Mouse (Mus musculus): ENCODE results near the gene Ago3. TPM values are rescaled to one million over a fixed set of nuclear protein-coding genes. Genes with fewer than 3 reads are reported as not detected.

Gene Ago3
- polyA plus RNA-seq, 1 experiment: 17.6 TPM

DNA sequence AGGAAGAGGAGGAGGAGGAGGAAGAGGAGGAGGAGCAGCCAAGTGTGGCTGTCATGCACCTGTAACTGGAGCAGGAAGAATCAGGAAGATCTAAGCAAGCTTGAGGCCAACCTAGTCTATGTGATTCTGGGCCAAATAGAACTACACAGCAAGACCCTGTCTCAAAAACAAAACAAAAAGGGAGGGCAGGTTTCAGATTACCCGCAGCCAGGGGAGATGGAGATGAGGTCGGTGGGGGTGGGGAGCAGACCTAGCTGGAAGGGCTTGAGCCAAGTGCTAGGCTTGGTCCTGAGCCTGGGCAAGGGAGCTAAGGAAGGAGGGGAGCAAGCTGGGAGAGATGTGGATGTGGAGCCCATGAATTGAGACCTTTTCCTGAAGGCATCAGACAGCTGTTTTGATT is 122.5 kb downstream of the Ago3 start:
- no peak overlapping the region for H3K4me3 ChIP-seq (replicated peaks; ENCODE audit: extremely low read depth, low read depth, low read length)
- 14% methylated on average over 2 of the region's 2 CpGs for WGBS
- TF ChIP-seq CTCF (IDR thresholded peaks at IDR 0.05; ENCODE audit: insufficient read depth, low read length): no peak
- no peaks in the 10 kb centered on the region for H3K4me1 ChIP-seq (ENCODE audit: control insufficient read depth, insufficient read depth, low read length)
- no peak for DNase-seq

GRCm38 (mm10) chr4:126306058-126306457 is 123.3 kb downstream of the Ago3 start:
- Histone ChIP-seq H3K4me3 (replicated peaks; ENCODE audit: extremely low read depth, low read depth, low read length) (no peak overlapping the region), H3K4me1 (ENCODE audit: control insufficient read depth, insufficient read depth, low read length) (no peaks in the 10 kb centered on the region)
- TF ChIP-seq POLR2A (IDR thresholded peaks at IDR 0.05; ENCODE audit: borderline replicate concordance, extremely low read depth, low read depth, low read length) (no peak), CTCF (IDR thresholded peaks at IDR 0.05; ENCODE audit: insufficient read depth, low read length) (no peak)
- WGBS: 89% methylated on average over 6 of the region's 6 CpGs
- DNase-seq: no peak

- no peak for DNase-seq
- Histone ChIP-seq H3K4me1 (ENCODE audit: control insufficient read depth, insufficient read depth, low read length) (no peaks in the 10 kb centered on the region), H3K4me3 (replicated peaks; ENCODE audit: extremely low read depth, low read depth, low read length) (no peak overlapping the region)
- TF ChIP-seq CTCF (IDR thresholded peaks at IDR 0.05; ENCODE audit: insufficient read depth, low read length) (no peak), POLR2A (IDR thresholded peaks at IDR 0.05; ENCODE audit: borderline replicate concordance, extremely low read depth, low read depth, low read length) (no peak)
- WGBS: 89% methylated on average over 1 of the region's 1 CpGs
Observed at GRCm38 (mm10) chr4:126305428-126305827, 123.9 kb downstream of the Ago3 start.

GRCm38 (mm10) chr4:126303877-126304276 is 125.5 kb downstream of the Ago3 start:
- H3K4me3 ChIP-seq (replicated peaks; ENCODE audit: extremely low read depth, low read depth, low read length): no peak overlapping the region
- H3K4me1 ChIP-seq (ENCODE audit: control insufficient read depth, insufficient read depth, low read length): no peaks in the 10 kb centered on the region
- TF ChIP-seq CTCF (IDR thresholded peaks at IDR 0.05; ENCODE audit: insufficient read depth, low read length) (no peak), POLR2A (IDR thresholded peaks at IDR 0.05; ENCODE audit: borderline replicate concordance, extremely low read depth, low read depth, low read length) (no peak)
- 63% methylated on average over 4 of the region's 4 CpGs for WGBS
- DNase-seq: no peak

DNA sequence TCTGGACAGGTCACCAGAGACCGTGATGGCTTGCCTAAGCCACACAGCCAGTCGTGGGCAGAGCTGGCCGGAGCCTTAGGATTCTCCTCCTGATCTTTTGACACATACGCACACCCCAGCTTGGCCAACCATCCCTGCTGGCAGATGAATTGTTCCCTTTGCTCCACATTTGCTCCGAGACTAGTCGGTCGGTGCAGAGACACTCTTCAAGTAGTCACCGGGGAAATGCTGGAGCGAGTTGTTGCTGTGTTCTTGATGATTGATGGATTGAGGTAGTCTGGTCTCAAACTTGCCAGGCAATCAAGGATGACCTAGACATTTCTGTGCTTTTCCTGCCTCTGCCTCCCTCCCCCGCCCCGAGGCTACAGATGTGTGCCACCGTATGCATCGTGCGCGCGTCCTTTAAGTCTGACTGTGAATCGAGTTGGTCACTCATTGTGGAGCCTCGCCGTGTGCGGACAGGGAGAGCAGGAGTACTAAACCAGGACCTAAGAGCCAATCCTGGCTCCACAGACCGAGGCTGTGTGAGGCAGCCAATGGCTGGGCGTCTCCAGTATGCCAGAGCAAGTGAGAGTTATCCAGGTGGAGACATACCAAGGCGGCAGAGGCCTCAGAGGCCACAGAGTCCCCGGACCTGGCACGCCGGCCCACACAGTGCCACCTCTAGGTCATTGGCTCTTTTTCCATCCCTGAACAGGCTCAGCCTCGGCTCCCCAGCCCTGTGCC is 127.6 kb downstream of the Ago3 start:
- Histone ChIP-seq H3K4me1 (ENCODE audit: control insufficient read depth, insufficient read depth, low read length) (peaks cover 3% of the 10 kb centered on the region; the same call in 1 of the 2 replicates), H3K4me3 (replicated peaks; ENCODE audit: extremely low read depth, low read depth, low read length) (no peak overlapping the region)
- DNase-seq: no peak
- WGBS: 20% methylated on average over 27 of the region's 27 CpGs
- TF ChIP-seq POLR2A (IDR thresholded peaks at IDR 0.05; ENCODE audit: borderline replicate concordance, extremely low read depth, low read depth, low read length) (no peak), CTCF (IDR thresholded peaks at IDR 0.05; ENCODE audit: insufficient read depth, low read length) (no peak)

DNA sequence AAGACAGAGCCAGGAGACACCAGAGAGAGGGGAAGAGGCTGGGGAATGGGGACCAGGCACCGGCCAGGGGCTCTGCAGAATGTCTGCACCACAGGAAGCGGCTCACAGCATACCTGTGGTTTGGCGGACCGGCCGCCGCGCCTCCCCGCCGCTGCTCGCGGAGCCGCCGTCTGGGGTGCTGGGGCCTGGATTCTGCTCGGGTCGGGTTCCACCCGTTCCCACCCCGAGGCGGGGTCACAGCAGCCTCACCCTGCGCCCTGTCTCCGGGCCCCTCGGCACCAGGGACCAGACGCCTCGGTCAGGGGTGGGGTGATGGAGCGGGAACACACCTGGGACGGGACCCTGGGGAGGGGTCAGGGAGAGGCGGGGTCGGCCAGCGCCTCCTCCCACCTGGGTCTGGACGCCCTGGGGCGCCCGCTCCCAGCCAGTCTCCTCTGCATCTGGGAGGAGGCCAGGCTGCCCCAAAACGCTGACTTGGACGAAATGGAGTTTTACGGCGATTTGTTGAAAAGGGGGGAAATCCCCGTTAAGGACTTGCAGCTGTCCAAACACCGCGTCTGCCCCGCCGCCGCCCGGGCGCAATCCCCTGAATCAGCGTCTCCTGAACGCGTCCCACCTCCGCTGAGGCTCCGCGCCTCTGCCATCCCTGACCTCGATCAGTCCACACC is 128.3 kb downstream of the Ago3 start:
- TF ChIP-seq CTCF (IDR thresholded peaks at IDR 0.05; ENCODE audit: insufficient read depth, low read length) (no peak), POLR2A (IDR thresholded peaks at IDR 0.05; ENCODE audit: borderline replicate concordance, extremely low read depth, low read depth, low read length) (no peak)
- H3K4me3 ChIP-seq (replicated peaks; ENCODE audit: extremely low read depth, low read depth, low read length): no peak overlapping the region

GRCm38 (mm10) chr4:126296617-126297101 is 132.7 kb downstream of the Ago3 start:
- Histone ChIP-seq H3K4me3 (replicated peaks; ENCODE audit: extremely low read depth, low read depth, low read length) (peak overlapping the region; percentile 19), H3K4me1 (ENCODE audit: control insufficient read depth, insufficient read depth, low read length) (peaks cover 6% of the 10 kb centered on the region; the same call in 1 of the 2 replicates)
- TF ChIP-seq POLR2A (IDR thresholded peaks at IDR 0.05; ENCODE audit: borderline replicate concordance, extremely low read depth, low read depth, low read length) (no peak), CTCF (IDR thresholded peaks at IDR 0.05; ENCODE audit: insufficient read depth, low read length) (no peak)
- WGBS: 2% methylated on average over 34 of the region's 34 CpGs
- peak; percentile 64 for DNase-seq

More for the DNA sequence above, 128.3 kb downstream of the Ago3 start:
- H3K4me1 ChIP-seq (ENCODE audit: control insufficient read depth, insufficient read depth, low read length): peaks cover 6% of the 10 kb centered on the region; the same call in 1 of the 2 replicates
- no peak for DNase-seq
- 3% methylated on average over 50 of the region's 50 CpGs for WGBS

- 55% methylated on average over 4 of the region's 4 CpGs for WGBS
- DNase-seq: no peak
- H3K4me1 ChIP-seq (ENCODE audit: control insufficient read depth, insufficient read depth, low read length): peaks cover 6% of the 10 kb centered on the region; the same call in 1 of the 2 replicates
- H3K4me3 ChIP-seq (replicated peaks; ENCODE audit: extremely low read depth, low read depth, low read length): no peak overlapping the region
- TF ChIP-seq POLR2A (IDR thresholded peaks at IDR 0.05; ENCODE audit: borderline replicate concordance, extremely low read depth, low read depth, low read length) (no peak), CTCF (IDR thresholded peaks at IDR 0.05; ENCODE audit: insufficient read depth, low read length) (no peak)
Observed at GRCm38 (mm10) chr4:126295937-126296336, 133.4 kb downstream of the Ago3 start.

DNA sequence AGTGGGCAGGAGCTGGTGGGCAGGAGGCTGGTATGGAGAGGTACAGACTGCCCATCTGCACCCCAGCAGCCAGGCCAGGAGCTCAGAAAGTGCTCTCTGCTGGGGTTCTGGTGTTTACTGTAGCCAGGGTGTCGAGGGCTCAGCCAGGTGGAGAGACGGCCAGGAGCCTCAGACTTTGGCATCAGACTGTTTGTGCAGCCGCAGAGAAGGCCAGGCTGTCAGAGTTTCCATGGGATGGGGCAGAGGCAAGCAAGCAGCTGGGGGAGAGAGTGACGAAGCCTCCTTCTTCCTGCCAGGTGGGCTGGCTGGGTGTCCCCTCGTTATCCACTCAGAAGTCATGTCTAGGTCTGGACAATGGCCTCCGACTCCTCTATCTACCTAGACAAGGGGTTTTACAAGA is 134.2 kb downstream of the Ago3 start:
- WGBS: 76% methylated on average over 6 of the region's 6 CpGs
- no peak for TF ChIP-seq POLR2A (IDR thresholded peaks at IDR 0.05; ENCODE audit: borderline replicate concordance, extremely low read depth, low read depth, low read length)
- TF ChIP-seq CTCF (IDR thresholded peaks at IDR 0.05; ENCODE audit: insufficient read depth, low read length): no peak
- Histone ChIP-seq H3K4me3 (replicated peaks; ENCODE audit: extremely low read depth, low read depth, low read length) (no peak overlapping the region), H3K4me1 (ENCODE audit: control insufficient read depth, insufficient read depth, low read length) (peaks cover 6% of the 10 kb centered on the region; the same call in 1 of the 2 replicates)
- no peak for DNase-seq

All from lung, adult 2 months (tissue).